Mouse (Mus musculus): ENCODE data around the gene Rasip1. TPM values are rescaled to one million over a fixed set of nuclear protein-coding genes. Genes with fewer than 3 reads are reported as not detected.

Rasip1 gene
- total RNA-seq, 2 experiments from 2014 or later = 35.6 to 37.9 TPM

DNA sequence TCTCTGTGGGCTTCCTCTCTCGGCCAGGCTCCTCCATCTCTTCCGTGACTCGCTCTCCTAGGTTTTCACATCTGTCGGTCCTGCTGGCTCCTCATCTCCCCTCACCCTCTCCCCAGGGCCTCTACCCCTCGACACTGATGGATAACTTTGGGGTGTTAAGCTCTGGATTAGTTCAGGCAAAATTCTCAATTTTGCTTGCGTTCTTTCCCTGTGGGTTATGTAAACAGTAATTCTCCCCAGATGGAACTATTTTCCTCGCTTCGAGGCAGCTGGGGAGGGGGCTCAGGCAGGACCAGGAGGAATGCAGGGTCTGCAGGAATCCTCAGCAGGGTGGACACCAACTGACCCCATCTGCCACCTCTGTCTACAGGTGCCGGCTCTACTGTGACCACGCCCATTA, 58.5 kb downstream of the Rasip1 start:
- DNase-seq = no peak

DNA sequence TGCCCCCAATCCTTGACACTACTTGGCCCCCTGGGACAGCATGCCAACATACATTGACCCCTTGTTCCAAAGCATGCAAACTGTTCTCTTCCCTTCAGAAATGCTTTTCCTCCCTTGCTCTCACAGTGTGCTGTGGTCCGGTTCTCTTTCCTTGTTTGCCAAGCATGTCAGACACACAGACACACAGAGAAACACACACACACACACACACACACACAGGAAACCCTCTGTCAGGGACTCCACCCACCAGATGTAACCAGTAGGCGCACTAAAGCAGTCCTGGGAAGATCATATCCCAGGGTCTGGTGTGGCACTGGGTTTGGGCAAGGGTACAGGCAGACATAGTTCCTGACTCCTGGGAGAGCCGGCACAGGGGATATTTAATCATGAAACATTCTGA, 59.6 kb downstream of the Rasip1 start:
- peak; percentile 4 for DNase-seq

Other genes starting within 250 kb of the Rasip1 start
- 100 to 1,000 TPM; 208 to 341 TPM for gene Snrnp70, start 231.7 kb upstream of the Rasip1 start, total RNA-seq (2021)
- 1 to 10 TPM in 1 of 2 experiments, under 1 TPM in 1; 0.75 to 2.6 TPM for gene Kcna7, start 221.8 kb upstream of the Rasip1 start, total RNA-seq (2021)
- gene Ntf5, start 213.8 kb upstream of the Rasip1 start, total RNA-seq (2021) = under 1 TPM; 0.12 to 0.33 TPM
- gene Lhb, start 206.7 kb upstream of the Rasip1 start, total RNA-seq (2021) = not detected
- gene Gys1, start 192.6 kb upstream of the Rasip1 start, total RNA-seq (2021) = 10 to 100 TPM; 66.7 to 92.5 TPM
- gene Ruvbl2, start 189.4 kb upstream of the Rasip1 start, total RNA-seq (2021) = 10 to 100 TPM; 50.2 to 58.9 TPM
- 100 to 1,000 TPM; 527 to 606 TPM for gene Ftl1, start 167.6 kb upstream of the Rasip1 start, total RNA-seq (2021)
- gene Bax, start 160.6 kb upstream of the Rasip1 start, total RNA-seq (2021) = 10 to 100 TPM; 52.7 to 53.6 TPM
- under 1 TPM; 0.64 to 0.69 TPM for gene Tulp2, start 145.6 kb upstream of the Rasip1 start, total RNA-seq (2021)
- 10 to 100 TPM; 26.0 to 27.9 TPM for gene Gm45808, start 140.7 kb upstream of the Rasip1 start, total RNA-seq (2021)
- 10 to 100 TPM; 42.4 to 47.3 TPM for gene Dhdh, start 138.7 kb upstream of the Rasip1 start, total RNA-seq (2021)
- gene Nucb1, start 117.1 kb upstream of the Rasip1 start, total RNA-seq (2021) = 100 to 1,000 TPM; 175 to 201 TPM
- gene Ppp1r15a, start 101.2 kb upstream of the Rasip1 start, total RNA-seq (2021) = 10 to 100 TPM; 28.0 to 48.2 TPM
- 1 to 10 TPM; 5.4 to 9.2 TPM for gene Plekha4, start 101.2 kb upstream of the Rasip1 start, total RNA-seq (2021)
- gene Hsd17b14, start 72.6 kb upstream of the Rasip1 start, total RNA-seq (2021) = 1 to 10 TPM in 1 of 2 experiments, under 1 TPM in 1; 0.93 to 1.4 TPM
- 100 to 1,000 TPM; 114 to 118 TPM for gene Bcat2, start 57.3 kb upstream of the Rasip1 start, total RNA-seq (2021)
- gene Fgf21, start 12.0 kb upstream of the Rasip1 start, total RNA-seq (2021) = 10 to 100 TPM in 1 of 2 experiments, 1 to 10 TPM in 1; 1.3 to 21.9 TPM
- under 1 TPM in 1 of 2 experiments, not detected in 1; 0.21 TPM for gene Fut1, start 10.2 kb upstream of the Rasip1 start, total RNA-seq (2021)
- gene Izumo1, start 5.7 kb upstream of the Rasip1 start, total RNA-seq (2021) = under 1 TPM; 0.39 to 0.73 TPM
- 10 to 100 TPM in 1 of 2 experiments, 1 to 10 TPM in 1; 8.3 to 13.2 TPM for gene Mamstr, start 12.5 kb downstream of the Rasip1 start, total RNA-seq (2021)
- gene Fut2, start 38.9 kb downstream of the Rasip1 start, total RNA-seq (2021) = not detected
- gene Ntn5, start 56.5 kb downstream of the Rasip1 start, total RNA-seq (2021) = under 1 TPM in 1 of 2 experiments, not detected in 1; 0.39 TPM
- gene Sec1, start 66.9 kb downstream of the Rasip1 start, total RNA-seq (2021) = under 1 TPM; 0.21 to 0.30 TPM
- 10 to 100 TPM in 1 of 2 experiments, 1 to 10 TPM in 1; 7.6 to 14.5 TPM for gene Car11, start 72.4 kb downstream of the Rasip1 start, total RNA-seq (2021)
- gene Dbp, start 77.6 kb downstream of the Rasip1 start, total RNA-seq (2021) = 10 to 100 TPM; 21.4 to 62.3 TPM
- gene Rpl18, start 88.0 kb downstream of the Rasip1 start, total RNA-seq (2021) = 1,000 to 10,000 TPM; 1,029 to 1,042 TPM
- gene Sphk2, start 90.5 kb downstream of the Rasip1 start, total RNA-seq (2021) = 10 to 100 TPM; 28.0 to 28.8 TPM
- under 1 TPM; 0.27 to 0.33 TPM for gene Fam83e, start 93.7 kb downstream of the Rasip1 start, total RNA-seq (2021)
- not detected for gene Spaca4, start 98.3 kb downstream of the Rasip1 start, total RNA-seq (2021)
- gene Lmtk3, start 156.2 kb downstream of the Rasip1 start, total RNA-seq (2021) = 1 to 10 TPM; 4.2 to 8.3 TPM
- gene Sult2b1, start 157.2 kb downstream of the Rasip1 start, total RNA-seq (2021) = under 1 TPM; 0.39 to 0.45 TPM
- gene Cyth2, start 187.1 kb downstream of the Rasip1 start, total RNA-seq (2021) = 100 to 1,000 TPM in 1 of 2 experiments, 10 to 100 TPM in 1; 88.5 to 107 TPM
- under 1 TPM; 0.24 to 0.51 TPM for gene Kcnj14, start 197.3 kb downstream of the Rasip1 start, total RNA-seq (2021)
- gene Grwd1, start 203.5 kb downstream of the Rasip1 start, total RNA-seq (2021) = 10 to 100 TPM; 23.7 to 27.5 TPM
- gene Kdelr1, start 245.3 kb downstream of the Rasip1 start, total RNA-seq (2021) = 100 to 1,000 TPM; 126 to 132 TPM

Data from adrenal gland, postnatal 10 days (tissue).